Mouse (Mus musculus): ENCODE data around the gene Tmem88b.

DNA sequence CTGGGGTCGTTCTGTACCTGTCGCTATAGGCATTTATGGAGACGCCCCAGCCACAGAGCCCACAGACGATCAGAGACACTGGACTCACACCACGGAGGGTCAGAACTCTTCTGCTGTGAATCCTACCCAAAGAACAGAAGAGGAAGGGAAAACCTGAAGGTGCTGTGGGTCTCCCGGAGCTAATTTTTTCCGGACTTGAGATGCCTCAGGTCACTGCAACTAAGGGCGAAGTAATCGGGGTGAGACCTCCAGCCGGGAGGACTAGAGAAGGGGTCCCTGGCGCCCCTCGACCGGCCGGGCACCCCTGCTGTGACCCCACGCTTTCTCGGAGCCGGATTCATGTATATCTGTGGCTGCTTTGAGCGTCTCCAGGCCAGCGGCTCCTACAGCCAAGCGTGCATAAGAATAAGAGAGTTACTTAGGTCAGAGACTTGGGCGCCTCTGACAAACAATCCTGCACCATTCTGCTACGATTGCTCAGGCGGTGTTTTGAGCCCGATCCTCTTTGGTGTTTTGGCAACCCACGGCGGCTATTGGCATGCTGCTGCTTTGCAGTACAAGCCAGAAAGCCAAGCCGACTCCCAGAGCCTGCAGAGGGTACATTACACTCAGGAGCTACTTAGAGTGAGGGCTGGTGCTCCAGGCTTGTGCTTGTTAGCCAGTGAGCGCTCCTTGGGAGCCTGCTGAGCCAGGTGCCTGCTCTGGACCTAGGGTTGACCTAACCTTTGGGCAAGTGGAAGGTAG, 24.1 kb downstream of the Tmem88b start:
- TF ChIP-seq EP300 (IDR thresholded peaks at IDR 0.05; ENCODE audit: low read depth) (no peak), CTCF (IDR thresholded peaks at IDR 0.05; ENCODE audit: low read depth) (no peak)

Measured in heart, postnatal 0 days (tissue).